31 mouse cellular contexts compared by ENCODE assay signal in genomic region chr2:76901476-76902086, GRCm38 (mm10).
DNase-seq lines count a peak whose midpoint lies in the region; ATAC-seq and TF ChIP-seq lines count a peak whose summit lies in the region.
"Had no signal": no experiment of that assay in that cellular context is flagged by ENCODE, and none has a peak within 500 bp of the region (broad histone marks: within the 10 kb centered on the region; RNA-seq: fewer than 3 reads in every experiment).

No protein-coding gene starts in this region.

- TF ChIP-seq POLR2A in brain, embryonic 14.5 days (IDR thresholded peaks at IDR 0.05; ENCODE audit: borderline replicate concordance, extremely low read depth, insufficient read depth, insufficient read length, poor library complexity, severe bottlenecking) = no peak

- no peaks in the 10 kb centered on the region for H3K27me3 ChIP-seq in forebrain, embryonic 14.5 days (replicated peaks; ENCODE audit: control insufficient read depth, insufficient read depth, low read length)
- no peaks in the 10 kb centered on the region for H3K27me3 ChIP-seq in forebrain, embryonic 16.5 days (replicated peaks; ENCODE audit: control insufficient read depth, insufficient read depth, low read length)
- H3K27me3 ChIP-seq in heart, embryonic 11.5 days (ENCODE audit: control insufficient read depth, insufficient read depth, low read length) = no peaks in the 10 kb centered on the region
- no peaks in the 10 kb centered on the region for H3K27me3 ChIP-seq in midbrain, embryonic 14.5 days (ENCODE audit: control insufficient read depth, insufficient read depth, low read length)
- H3K27me3 ChIP-seq in midbrain, embryonic 10.5 days (ENCODE audit: low read depth, poor library complexity, severe bottlenecking) = no peaks in the 10 kb centered on the region
- H3K27me3 ChIP-seq: CH12.LX; embryonic facial prominence, embryonic 12.5 days; embryonic facial prominence, embryonic 15.5 days; forebrain, embryonic 12.5 days; heart, embryonic 15.5 days had no signal

- no peak overlapping the region for H3K4me2 ChIP-seq in forebrain, embryonic 14.5 days (ENCODE audit: low read length)
- no peak overlapping the region for H3K4me2 ChIP-seq in forebrain, embryonic 16.5 days (ENCODE audit: low read length)
- no peak overlapping the region for H3K4me2 ChIP-seq in heart, embryonic 11.5 days
- no peak overlapping the region for H3K4me2 ChIP-seq in midbrain, embryonic 14.5 days (ENCODE audit: low read length)
- H3K4me2 ChIP-seq: embryonic facial prominence, embryonic 12.5 days; embryonic facial prominence, embryonic 15.5 days; forebrain, embryonic 12.5 days; heart, embryonic 15.5 days; hindbrain, embryonic 14.5 days had no signal

- H3K9ac ChIP-seq in forebrain, embryonic 14.5 days (ENCODE audit: low read length) = no peak overlapping the region
- H3K9ac ChIP-seq in forebrain, embryonic 16.5 days (replicated peaks; ENCODE audit: low read depth, low read length) = no peak overlapping the region
- H3K9ac ChIP-seq in heart, embryonic 11.5 days (ENCODE audit: low read depth, low read length) = no peak overlapping the region
- no peak overlapping the region for H3K9ac ChIP-seq in midbrain, embryonic 14.5 days (replicated peaks; ENCODE audit: low read length)
- H3K9ac ChIP-seq: embryonic facial prominence, embryonic 12.5 days; embryonic facial prominence, embryonic 15.5 days; forebrain, embryonic 12.5 days; heart, embryonic 15.5 days; hindbrain, embryonic 14.5 days had no signal

- no peak overlapping the region for H3K27ac ChIP-seq in forebrain, embryonic 14.5 days (ENCODE audit: low read depth, low read length)
- H3K27ac ChIP-seq in forebrain, embryonic 16.5 days (ENCODE audit: low read length) = no peak overlapping the region
- H3K27ac ChIP-seq in heart, embryonic 11.5 days (ENCODE audit: low read depth, low read length) = no peak overlapping the region
- no peak overlapping the region for H3K27ac ChIP-seq in midbrain, embryonic 14.5 days (replicated peaks; ENCODE audit: low read depth, low read length)
- no peak overlapping the region for H3K27ac ChIP-seq in midbrain, embryonic 10.5 days (replicated peaks)
- H3K27ac ChIP-seq: embryonic facial prominence, embryonic 12.5 days; embryonic facial prominence, embryonic 15.5 days; forebrain, embryonic 12.5 days; heart, embryonic 15.5 days; hindbrain, embryonic 14.5 days; hindbrain, postnatal 0 days had no signal

- DNase-seq in forebrain, embryonic 14.5 days (ENCODE audit: low spot score) = peak; percentile 16
- DNase-seq in heart, adult 11 months = peak; percentile 86
- peak; percentile 8 for DNase-seq in midbrain, embryonic 14.5 days
- no peak for DNase-seq in midbrain, embryonic 10.5 days (ENCODE audit: low spot score)
- DNase-seq in brain, embryonic 14.5 days (ENCODE audit: low read depth) = peak; percentile 51
- DNase-seq in liver = no peak
- DNase-seq: adrenal gland, postnatal 10 days; adrenal gland, postnatal 36 days; B cell, adult 2 months; cerebellum, adult 11 months; cerebellum, adult 2 months; cerebellum, adult 9-11 months; cerebellum, postnatal 25 days; gastrocnemius, postnatal 10 days; gastrocnemius, postnatal 36 days; heart, postnatal 10 days; heart, postnatal 4 days; kidney, adult 18-20 months had no signal

- WGBS in forebrain, embryonic 14.5 days = 89% methylated on average over 24 of the region's 24 CpGs
- 86% methylated on average over 24 of the region's 24 CpGs for WGBS in forebrain, embryonic 16.5 days
- WGBS in heart, embryonic 11.5 days (ENCODE audit: insufficient replicate concordance) = 83% methylated on average over 24 of the region's 24 CpGs
- WGBS in midbrain, embryonic 14.5 days = 90% methylated on average over 24 of the region's 24 CpGs
- WGBS in midbrain, embryonic 10.5 days = 93% methylated on average over 24 of the region's 24 CpGs

- no peaks in the 10 kb centered on the region for H3K9me3 ChIP-seq in forebrain, embryonic 14.5 days (replicated peaks; ENCODE audit: control insufficient read depth, low read length)
- H3K9me3 ChIP-seq in forebrain, embryonic 16.5 days (ENCODE audit: control insufficient read depth, low read length) = no peaks in the 10 kb centered on the region
- no peaks in the 10 kb centered on the region for H3K9me3 ChIP-seq in heart, embryonic 11.5 days (replicated peaks; ENCODE audit: control insufficient read depth, low read length)
- H3K9me3 ChIP-seq in midbrain, embryonic 14.5 days (ENCODE audit: control insufficient read depth, low read length) = no peaks in the 10 kb centered on the region
- H3K9me3 ChIP-seq in midbrain, embryonic 10.5 days (replicated peaks) = no peaks in the 10 kb centered on the region
- H3K9me3 ChIP-seq: embryonic facial prominence, embryonic 15.5 days; forebrain, embryonic 12.5 days; heart, embryonic 15.5 days had no signal

- H3K36me3 ChIP-seq in forebrain, embryonic 14.5 days (ENCODE audit: control insufficient read depth, insufficient read depth, low read length) = no peaks in the 10 kb centered on the region
- H3K36me3 ChIP-seq in forebrain, embryonic 16.5 days (ENCODE audit: control insufficient read depth, insufficient read depth) = no peaks in the 10 kb centered on the region
- H3K36me3 ChIP-seq in heart, embryonic 11.5 days (ENCODE audit: control insufficient read depth, insufficient read depth, low read length) = peaks cover 11% of the 10 kb centered on the region
- no peaks in the 10 kb centered on the region for H3K36me3 ChIP-seq in midbrain, embryonic 14.5 days (ENCODE audit: control insufficient read depth, insufficient read depth, low read length)
- H3K36me3 ChIP-seq in midbrain, embryonic 10.5 days = no peaks in the 10 kb centered on the region
- H3K36me3 ChIP-seq: embryonic facial prominence, embryonic 12.5 days; embryonic facial prominence, embryonic 15.5 days; forebrain, embryonic 12.5 days; G1E had no signal

- ATAC-seq in forebrain, embryonic 14.5 days = peak; percentile 29; the same call in 1 of the 2 replicates
- no peak for ATAC-seq in forebrain, embryonic 16.5 days
- no peak for ATAC-seq in heart, embryonic 11.5 days (replicated peaks; ENCODE audit: insufficient number of reproducible peaks, low FRiP score, low TSS enrichment)
- no peak for ATAC-seq in midbrain, embryonic 14.5 days (ENCODE audit: low FRiP score, low TSS enrichment)
- ATAC-seq: hindbrain, postnatal 0 days; inflammation-experienced regulatory T-cells, adult 6 months; intestine, embryonic 16.5 days; Patski had no signal

- H3K4me3 ChIP-seq in forebrain, embryonic 14.5 days (ENCODE audit: low read depth, low read length) = no peak overlapping the region
- H3K4me3 ChIP-seq in forebrain, embryonic 16.5 days (replicated peaks; ENCODE audit: low read length) = no peak overlapping the region
- H3K4me3 ChIP-seq in heart, embryonic 11.5 days (ENCODE audit: low read depth, low read length) = no peak overlapping the region
- no peak overlapping the region for H3K4me3 ChIP-seq in midbrain, embryonic 14.5 days (replicated peaks; ENCODE audit: low read depth, low read length)
- no peak overlapping the region for H3K4me3 ChIP-seq in midbrain, embryonic 10.5 days
- H3K4me3 ChIP-seq: embryonic facial prominence, embryonic 12.5 days; embryonic facial prominence, embryonic 15.5 days; forebrain, embryonic 12.5 days; heart, embryonic 15.5 days had no signal

- no peaks in the 10 kb centered on the region for H3K4me1 ChIP-seq in forebrain, embryonic 14.5 days (ENCODE audit: control insufficient read depth, insufficient read depth, low read length)
- H3K4me1 ChIP-seq in forebrain, embryonic 16.5 days (replicated peaks; ENCODE audit: control insufficient read depth, insufficient read depth, low read length) = no peaks in the 10 kb centered on the region
- no peaks in the 10 kb centered on the region for H3K4me1 ChIP-seq in heart, embryonic 11.5 days (ENCODE audit: control insufficient read depth, insufficient read depth, low read length)
- no peaks in the 10 kb centered on the region for H3K4me1 ChIP-seq in midbrain, embryonic 14.5 days (ENCODE audit: control insufficient read depth, insufficient read depth, low read length)
- no peaks in the 10 kb centered on the region for H3K4me1 ChIP-seq in midbrain, embryonic 10.5 days
- H3K4me1 ChIP-seq: embryonic facial prominence, embryonic 12.5 days; embryonic facial prominence, embryonic 15.5 days; forebrain, embryonic 12.5 days had no signal

- no peak for TF ChIP-seq CTCF in brain, embryonic 14.5 days (IDR thresholded peaks at IDR 0.05; ENCODE audit: borderline replicate concordance, extremely low read depth, insufficient read depth, insufficient read length)

Comparison
In these comparisons a context has a peak if more than half of its experiments do, and no peak if none do; other contexts are left out.
1. DNase-seq: peak in forebrain, embryonic 14.5 days (single experiment), heart, adult 11 months (single experiment), midbrain, embryonic 14.5 days (single experiment) and brain, embryonic 14.5 days (single experiment); none in midbrain, embryonic 10.5 days (single experiment) and liver (single experiment).